Mouse (Mus musculus) liver, postnatal 0 days (tissue): ENCODE results near the gene Mob3b. TPM values are rescaled to one million over a fixed set of nuclear protein-coding genes. Genes with fewer than 3 reads are reported as not detected.

ENCODE experiments used
- ATAC-seq: fragments of 200-750 bp; cut with Nextera tagmentation; 2 replicates; pipeline ENCODE4 v1.8.0; 2017; ENCODE audit warnings: mild to moderate bottlenecking, moderate library complexity
- DNase-seq: peaks from one replicate; pipeline ENCODE4 v3.0.0-alpha.2; 2016
- H3K27ac ChIP-seq: fragments of 300-500 bp; sonication (generic); 2 replicates; pipeline ENCODE4 v1.5.1; 2014; ENCODE audit warnings: antibody characterized with exemption, moderate library complexity, mild to moderate bottlenecking, low read depth
- H3K27me3 ChIP-seq: fragments of 300-500 bp; sonication (generic); 2 replicates; pipeline ENCODE4 v1.6.1; 2014; ENCODE audit warnings: low read length, control low read depth, mixed read lengths; ENCODE audit not compliant: insufficient read depth
- H3K36me3 ChIP-seq: fragments of 300-500 bp; sonication (generic); replicated peaks from 2 replicates; pipeline ENCODE4 v1.6.1; 2014; ENCODE audit warnings: mild to moderate bottlenecking, control low read depth, low read length, moderate library complexity, mixed read lengths; ENCODE audit not compliant: insufficient read depth
- H3K4me1 ChIP-seq: fragments of 300-500 bp; sonication (generic); 2 replicates; pipeline ENCODE4 v1.6.1; 2014; ENCODE audit warnings: antibody characterized with exemption, mild to moderate bottlenecking, control low read depth; ENCODE audit not compliant: insufficient read depth
- H3K4me2 ChIP-seq: fragments of 300-500 bp; sonication (generic); 2 replicates; pipeline ENCODE4 v1.6.1; 2014; ENCODE audit warnings: low read depth, mild to moderate bottlenecking, low read length, moderate library complexity, mixed read lengths
- H3K4me3 ChIP-seq: fragments of 300-500 bp; sonication (generic); 2 replicates; pipeline ENCODE4 v1.5.1; 2014; ENCODE audit warnings: low read depth, low read length
- H3K9ac ChIP-seq: fragments of 300-500 bp; sonication (generic); replicated peaks from 2 replicates; pipeline ENCODE4 v1.6.1; 2014; ENCODE audit warnings: mild to moderate bottlenecking, moderate library complexity
- H3K9me3 ChIP-seq: fragments of 300-500 bp; sonication (generic); 2 replicates; pipeline ENCODE4 v1.6.1; 2016; ENCODE audit warnings: mild to moderate bottlenecking, control low read depth, low read length, mixed read lengths
- CTCF ChIP-seq: sonication (generic); IDR thresholded peaks from 2 replicates; pipeline ENCODE4 v1.5.1; 2016; ENCODE audit warnings: antibody characterized with exemption, low read depth
- EP300 ChIP-seq: IDR thresholded peaks from 2 replicates; pipeline ENCODE4 v1.6.1; 2016; ENCODE audit warnings: antibody characterized with exemption, low read depth, mild to moderate bottlenecking
- WGBS: fragments of 180-500 bp; shearing (Covaris S2); extraction: QIAGEN DNeasy Blood & Tissue Kit; methylation state at CpG from one replicate; pipeline ENCODE4 v1.1.7; 2014; ENCODE audit not compliant: insufficient replicate concordance; 5-methylcytosine and 5-hydroxymethylcytosine counted together
- polyA plus RNA-seq: library from polyadenylated mRNA; unstranded; fragments of >200 nt; fragmentation: Nextera tagmentation; extraction: Ambion mirVana; gene quantifications from 2 replicates; pipeline ENCODE4 v1.2.1, GENCODE M21; 2015

The Mob3b gene
- 13.6 and 14.2 TPM in 2 replicates for polyA plus RNA-seq

DNA sequence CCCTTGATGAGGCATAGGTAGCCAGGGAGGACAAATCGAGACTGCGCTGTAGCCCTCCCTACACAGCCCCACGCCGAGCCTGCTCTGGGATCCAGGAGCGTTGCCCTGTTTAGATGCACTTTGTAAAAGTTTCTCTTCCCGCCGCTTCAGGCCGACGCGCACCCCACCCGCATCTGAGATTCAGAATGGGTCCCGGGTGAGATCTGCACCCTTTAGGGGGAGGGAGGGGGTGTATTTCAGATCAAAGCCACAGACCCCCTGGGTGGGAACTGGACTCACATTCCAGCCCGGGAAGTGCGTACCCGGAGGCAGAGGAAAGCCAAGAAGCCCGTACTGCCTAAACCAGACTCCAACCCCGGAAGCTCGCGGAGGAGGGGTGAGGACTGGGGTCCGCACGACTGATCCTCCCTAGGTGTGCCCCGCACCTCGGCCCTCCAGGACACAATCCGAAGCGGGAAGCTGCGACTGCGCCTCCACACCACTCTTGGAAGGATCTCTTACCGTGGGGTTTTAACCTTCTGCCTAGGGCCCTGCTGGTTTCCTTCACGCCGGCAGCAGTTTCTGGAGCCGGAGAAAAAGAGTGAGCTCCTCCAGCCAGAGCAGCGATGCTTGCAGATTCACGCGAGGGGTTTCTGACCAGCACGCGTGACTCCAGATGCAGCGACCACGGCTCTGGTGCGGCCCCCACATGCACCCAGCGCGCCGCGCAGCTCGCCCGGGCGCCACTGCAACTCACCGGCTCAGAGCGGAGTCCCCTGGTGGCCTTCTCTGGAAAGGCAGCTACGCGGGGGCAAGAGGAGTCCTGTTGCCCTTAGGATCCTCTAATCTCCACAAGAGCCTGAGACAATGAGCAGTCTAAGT, at the start of gene Mob3b:
Gene Mob3b, minus strand, starts transcription at position 734 of the 861 bp plus-strand sequence.
- ATAC-seq, result peak; percentile 61
- H3K27ac ChIP-seq, result peak within 1 kb of the TSS; percentile 94
- WGBS, result 2% methylated on average over 50 of the region's 50 CpGs

DNA sequence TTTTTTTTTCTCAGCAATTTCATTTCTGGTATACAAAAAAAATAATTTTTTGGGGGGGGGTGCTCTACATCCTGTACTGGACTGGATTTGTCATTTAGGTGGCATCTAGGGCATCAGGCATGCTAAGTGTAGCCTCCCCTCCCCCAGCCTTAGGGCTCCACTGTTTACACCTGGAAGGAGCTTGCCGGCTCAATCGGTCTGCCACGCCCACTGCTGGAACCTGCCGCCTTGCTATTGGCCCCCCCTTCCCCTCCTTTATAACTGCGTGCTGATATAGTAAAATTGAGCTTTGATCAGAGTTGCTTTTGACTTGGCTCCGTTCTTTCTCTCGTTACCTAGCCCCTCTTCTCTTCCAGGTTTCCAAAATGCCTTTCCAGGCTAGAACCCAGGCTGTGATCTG, 47.4 kb upstream of the Mob3b start:
- no peak for DNase-seq
- no peaks in the 10 kb centered on the region for H3K9me3 ChIP-seq
- no peak overlapping the region for H3K4me3 ChIP-seq
- H3K36me3 ChIP-seq, result peaks cover 23% of the 10 kb centered on the region
- H3K4me2 ChIP-seq, result no peak overlapping the region
- H3K27ac ChIP-seq, result no peak overlapping the region
- no peak for TF ChIP-seq EP300
- no peak for TF ChIP-seq CTCF
- ATAC-seq, result no peak
- H3K27me3 ChIP-seq, result no peaks in the 10 kb centered on the region
- H3K4me1 ChIP-seq, result no peaks in the 10 kb centered on the region
- WGBS, result 76% methylated on average over 7 of the region's 7 CpGs
- H3K9ac ChIP-seq, result no peak overlapping the region

More for the DNA sequence above, at the start of gene Mob3b:
- H3K9ac ChIP-seq, result peak within 1 kb of the TSS; percentile 75
- peak; percentile 89 for DNase-seq
- H3K36me3 ChIP-seq, result no peaks in the 10 kb centered on the region
- H3K9me3 ChIP-seq, result no peaks in the 10 kb centered on the region
- peaks cover 18% of the 10 kb centered on the region for H3K4me1 ChIP-seq
- peak within 1 kb of the TSS; percentile 71 for H3K4me3 ChIP-seq
- H3K4me2 ChIP-seq, result peak within 1 kb of the TSS; percentile 77
- TF ChIP-seq EP300, result no peak
- peak; percentile 90 for TF ChIP-seq CTCF
- H3K27me3 ChIP-seq, result no peaks in the 10 kb centered on the region

DNA sequence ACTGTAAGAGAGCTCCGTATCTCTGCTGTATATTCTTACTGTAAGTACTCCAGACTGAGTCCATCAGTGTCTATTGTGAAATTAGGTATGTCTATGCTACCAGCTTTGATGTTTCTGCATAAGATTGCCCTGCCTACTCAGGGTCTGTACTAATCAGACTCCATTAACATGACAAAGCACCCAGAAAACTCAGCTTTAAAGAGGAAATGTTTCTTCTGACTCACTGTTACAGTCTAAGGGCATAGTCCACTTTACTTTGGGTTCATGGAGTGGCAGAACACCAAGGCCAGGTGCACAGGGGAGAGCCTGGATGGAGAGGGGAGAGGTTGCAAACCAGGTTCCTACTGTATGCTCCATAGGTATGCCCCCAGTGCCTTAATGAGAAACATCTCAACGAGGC, 46.4 kb upstream of the Mob3b start:
- no peaks in the 10 kb centered on the region for H3K4me1 ChIP-seq
- DNase-seq (no peak), ATAC-seq (no peak)
- WGBS, result 87% methylated on average over 2 of the region's 2 CpGs
- no peak overlapping the region for H3K9ac ChIP-seq
- peaks cover 23% of the 10 kb centered on the region for H3K36me3 ChIP-seq
- no peak overlapping the region for H3K4me3 ChIP-seq
- TF ChIP-seq CTCF (no peak), EP300 (no peak)
- H3K27me3 ChIP-seq, result no peaks in the 10 kb centered on the region
- no peak overlapping the region for H3K4me2 ChIP-seq
- H3K9me3 ChIP-seq, result no peaks in the 10 kb centered on the region
- no peak overlapping the region for H3K27ac ChIP-seq

DNA sequence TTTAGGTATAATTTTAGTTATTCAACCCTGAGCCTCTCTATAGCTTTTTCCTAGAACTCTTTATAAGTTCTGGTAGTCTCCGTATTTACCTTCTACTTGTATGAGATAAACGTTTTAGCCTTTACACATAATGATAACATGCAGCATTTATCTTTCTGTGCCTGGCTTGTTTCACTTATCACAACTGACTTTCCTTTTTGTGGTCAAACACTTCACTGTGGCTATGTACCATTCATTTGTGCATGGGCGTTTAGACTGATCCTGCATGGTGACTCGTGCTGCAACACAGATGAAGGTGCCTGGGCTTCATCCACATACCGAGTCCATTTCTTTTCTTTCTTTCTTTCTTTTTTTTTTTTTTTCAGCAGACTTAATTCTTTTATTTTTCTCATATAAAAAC, 44.4 kb upstream of the Mob3b start:
- no peak overlapping the region for H3K27ac ChIP-seq
- 42% methylated on average over 5 of the region's 5 CpGs for WGBS

DNA sequence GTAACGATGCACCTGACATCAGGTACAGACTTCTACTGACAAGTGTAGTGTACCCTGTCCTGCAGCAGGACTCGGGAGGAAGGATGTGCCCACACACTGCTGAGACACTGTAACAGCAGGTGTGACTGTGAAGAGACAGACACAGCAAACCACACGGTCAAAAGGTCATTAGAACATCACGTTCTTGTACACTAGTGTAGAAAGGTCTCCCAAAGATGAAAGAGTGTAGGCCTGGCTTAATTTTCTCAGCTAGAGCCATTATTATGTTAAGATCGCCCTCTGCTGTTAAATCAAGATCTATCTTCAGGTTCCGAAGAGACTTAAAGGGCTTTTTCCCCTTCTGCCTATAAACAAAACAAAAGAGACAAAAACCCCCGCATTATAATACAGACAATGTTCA, 35.4 kb upstream of the Mob3b start:
- H3K4me2 ChIP-seq, result no peak overlapping the region
- no peaks in the 10 kb centered on the region for H3K9me3 ChIP-seq
- no peak for DNase-seq
- H3K4me3 ChIP-seq, result no peak overlapping the region
- no peaks in the 10 kb centered on the region for H3K27me3 ChIP-seq
- WGBS, result 50% methylated on average over 7 of the region's 7 CpGs
- peaks cover 21% of the 10 kb centered on the region for H3K36me3 ChIP-seq
- peak; percentile 42 for TF ChIP-seq CTCF
- TF ChIP-seq EP300, result no peak
- H3K9ac ChIP-seq, result no peak overlapping the region
- H3K4me1 ChIP-seq, result no peaks in the 10 kb centered on the region
- no peak overlapping the region for H3K27ac ChIP-seq
- no peak for ATAC-seq

More for the DNA sequence above, 44.4 kb upstream of the Mob3b start:
- Histone ChIP-seq H3K36me3 (peaks cover 23% of the 10 kb centered on the region), H3K4me3 (no peak overlapping the region), H3K4me1 (no peaks in the 10 kb centered on the region), H3K4me2 (no peak overlapping the region), H3K9ac (no peak overlapping the region), H3K9me3 (no peaks in the 10 kb centered on the region), H3K27me3 (no peaks in the 10 kb centered on the region)
- ATAC-seq (no peak), DNase-seq (no peak)
- TF ChIP-seq CTCF (no peak), EP300 (peak; percentile 71)

DNA sequence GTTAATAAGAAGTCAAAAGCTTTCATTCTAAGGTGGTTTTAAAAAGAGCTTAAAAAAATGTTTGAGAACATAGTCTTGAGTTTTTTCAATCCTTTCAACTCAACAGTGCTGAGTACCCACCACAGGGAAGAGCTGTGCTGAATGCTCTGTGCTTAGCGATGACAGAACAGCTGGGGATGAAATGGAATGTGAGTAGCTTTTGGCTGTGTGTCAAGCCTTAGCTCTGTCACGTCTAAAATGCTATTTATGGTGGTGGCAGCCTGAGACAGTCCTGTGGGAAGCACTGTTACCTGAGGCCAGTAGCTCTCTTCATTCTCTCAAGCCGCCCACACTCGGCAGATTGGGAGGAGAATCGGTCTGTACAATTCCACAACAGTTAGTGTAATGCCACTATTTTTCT, 32.5 kb upstream of the Mob3b start:
- no peak for DNase-seq
- 81% methylated on average over 5 of the region's 5 CpGs for WGBS
- H3K27ac ChIP-seq, result no peak overlapping the region
- H3K4me2 ChIP-seq, result no peak overlapping the region
- H3K36me3 ChIP-seq, result peaks cover 16% of the 10 kb centered on the region
- no peak overlapping the region for H3K4me3 ChIP-seq
- H3K4me1 ChIP-seq, result no peaks in the 10 kb centered on the region
- no peak for ATAC-seq
- H3K9ac ChIP-seq, result no peak overlapping the region
- no peaks in the 10 kb centered on the region for H3K27me3 ChIP-seq
- no peaks in the 10 kb centered on the region for H3K9me3 ChIP-seq
- TF ChIP-seq EP300 (no peak), CTCF (no peak)
